Mouse (Mus musculus) cortical plate, adult 2 months (tissue): Measurements from ENCODE around the gene Rxfp2.

Experiments used
- CTCF ChIP-seq: fragments of 200-500 bp; IDR thresholded peaks from 2 replicates; pipeline ENCODE4 v1.5.1; 2011; ENCODE audit warnings: mild to moderate bottlenecking, control low read depth, low read length; ENCODE audit not compliant: insufficient read depth; ENCODE audit errors: extremely low read depth
- POLR2A ChIP-seq: fragments of 200-500 bp; IDR thresholded peaks from 2 replicates; pipeline ENCODE4 v1.6.1; 2011; ENCODE audit warnings: mild to moderate bottlenecking, low read length, control low read depth; ENCODE audit not compliant: insufficient read depth; ENCODE audit errors: extremely low read depth

DNA sequence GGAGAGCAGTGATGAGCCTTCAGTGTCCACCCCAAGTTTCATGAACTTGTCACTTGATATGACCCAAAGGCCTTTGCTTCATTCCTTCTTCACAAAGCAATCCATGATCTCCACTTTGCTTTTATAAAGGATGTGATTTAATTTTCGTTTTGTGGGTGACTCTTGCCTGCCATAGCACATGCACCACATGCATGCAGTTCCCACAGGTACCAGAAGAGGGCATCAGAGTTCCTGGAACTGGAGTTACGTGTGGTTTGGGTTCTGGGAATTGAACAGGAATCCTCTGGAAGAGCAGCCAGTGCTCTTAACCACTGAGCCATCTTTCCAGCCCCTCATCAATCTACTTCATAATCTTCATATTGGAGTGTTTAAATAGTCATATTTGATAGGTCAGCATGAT lies 26.1 kb downstream of the Rxfp2 start:
- 0 out of 2 replicates have a peak, but pooled peaks have one; percentile 12 for TF ChIP-seq CTCF
- no peak for TF ChIP-seq POLR2A
